Mouse (Mus musculus) cerebellum, adult 11-12 months (tissue): ENCODE results near the gene Palmd.

ENCODE experiments used
- DNase-seq: peaks from one replicate; pipeline ENCODE4 v3.0.0; 2022

The Palmd gene

GRCm38 (mm10) chr3:116968540-116968997, at the start of gene Palmd:
Gene Palmd, minus strand, starts transcription at chr3:116968987.
- no peak for DNase-seq

DNA sequence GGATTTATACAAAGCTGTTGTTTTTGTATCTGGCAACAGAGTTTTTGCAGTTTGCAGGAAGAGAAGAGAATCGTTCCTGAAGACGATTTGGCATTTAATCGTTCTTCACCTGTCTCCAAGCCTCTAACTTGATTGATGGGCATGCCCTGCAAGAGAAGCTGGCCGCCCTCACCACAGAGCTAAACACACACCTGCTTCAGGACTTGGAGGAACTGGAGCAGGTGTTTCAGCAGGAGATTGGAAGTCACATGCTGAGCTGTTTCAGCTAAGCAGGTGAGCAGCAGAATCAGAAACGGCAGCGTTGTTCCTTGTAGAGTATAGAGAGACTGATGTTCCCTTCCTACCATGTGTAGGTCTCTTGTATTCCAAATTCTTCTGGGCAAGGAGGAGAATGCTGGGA, 41.4 kb upstream of the Palmd start:
- no peak for DNase-seq

DNA sequence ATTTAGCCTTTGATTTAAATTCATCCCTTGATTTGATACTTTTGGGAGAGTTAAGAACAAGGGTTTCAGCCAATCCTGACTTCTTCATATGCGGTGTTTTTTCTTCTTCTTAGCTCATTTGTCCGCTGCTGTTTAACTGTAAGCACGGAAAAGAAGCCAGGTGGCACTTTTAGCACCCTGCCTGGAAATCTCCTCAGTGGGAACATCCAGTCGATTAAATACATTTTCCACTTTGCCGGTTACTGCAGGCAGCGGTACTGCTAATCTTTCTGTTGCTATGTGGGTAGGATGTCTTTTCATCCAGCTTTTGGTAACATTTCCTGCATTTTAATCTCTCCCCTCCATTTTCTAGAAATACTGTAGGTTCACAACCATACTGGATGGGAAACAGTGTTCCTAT, 38.6 kb upstream of the Palmd start:
- DNase-seq, result no peak

DNA sequence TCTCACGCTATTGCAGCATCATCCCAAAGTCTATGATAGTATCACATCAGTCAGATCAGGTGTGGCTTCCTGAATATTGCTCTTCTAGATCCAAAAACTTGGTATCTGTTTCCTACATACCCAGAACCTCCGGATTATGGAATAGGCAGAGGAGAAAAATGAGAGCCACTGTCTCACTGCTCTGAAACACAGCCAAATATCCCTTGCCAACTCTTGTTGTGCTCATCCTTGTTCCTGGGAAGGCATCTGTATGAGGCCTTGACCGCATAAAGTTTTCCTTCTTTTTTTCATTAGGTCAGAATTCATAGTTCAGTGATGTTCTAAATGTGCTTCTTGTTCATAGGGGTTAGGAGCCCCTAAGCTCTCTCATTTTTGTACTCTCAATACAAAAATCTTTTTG, 37.8 kb upstream of the Palmd start:
- DNase-seq, result no peak

GRCm38 (mm10) chr3:117003379-117003778, 34.6 kb upstream of the Palmd start:
- no peak for DNase-seq

DNA sequence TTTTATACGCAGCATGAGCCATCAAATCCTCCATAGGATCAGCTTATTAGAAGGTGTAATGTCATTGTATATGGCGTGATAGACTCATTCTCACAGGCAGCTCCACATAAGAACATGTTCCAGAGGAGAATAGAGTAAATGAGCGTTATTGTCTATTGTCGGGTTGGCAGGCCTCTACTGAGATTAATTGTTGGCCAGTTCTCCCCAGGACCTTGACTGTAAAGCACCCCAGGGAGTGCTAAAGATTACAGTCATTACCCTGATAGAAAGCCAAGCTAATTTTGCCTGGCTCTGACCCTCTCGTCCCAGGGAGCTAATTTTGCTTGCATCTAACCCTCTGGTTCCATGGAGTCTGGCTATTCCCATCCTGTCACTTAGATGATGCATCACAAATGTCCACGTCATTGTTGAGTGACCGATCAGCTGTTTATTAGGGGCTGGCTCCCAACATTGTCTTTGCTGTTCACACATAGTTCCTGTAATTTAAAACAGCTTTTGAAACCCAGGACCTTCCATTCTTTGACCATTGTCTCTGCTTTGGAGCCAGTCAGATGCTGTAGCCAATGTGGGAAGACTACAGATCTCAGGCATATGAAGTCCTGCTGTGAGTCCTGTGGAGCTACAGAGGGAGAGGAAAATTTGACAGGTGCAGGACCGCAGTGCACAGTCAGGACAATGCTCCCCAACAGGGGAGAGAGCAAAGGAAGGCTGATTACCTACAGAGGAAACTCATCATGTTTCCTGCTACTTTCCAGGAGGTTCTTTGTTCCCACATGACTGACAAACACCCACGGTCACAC, 33.1 kb upstream of the Palmd start:
- DNase-seq, result no peak

DNA sequence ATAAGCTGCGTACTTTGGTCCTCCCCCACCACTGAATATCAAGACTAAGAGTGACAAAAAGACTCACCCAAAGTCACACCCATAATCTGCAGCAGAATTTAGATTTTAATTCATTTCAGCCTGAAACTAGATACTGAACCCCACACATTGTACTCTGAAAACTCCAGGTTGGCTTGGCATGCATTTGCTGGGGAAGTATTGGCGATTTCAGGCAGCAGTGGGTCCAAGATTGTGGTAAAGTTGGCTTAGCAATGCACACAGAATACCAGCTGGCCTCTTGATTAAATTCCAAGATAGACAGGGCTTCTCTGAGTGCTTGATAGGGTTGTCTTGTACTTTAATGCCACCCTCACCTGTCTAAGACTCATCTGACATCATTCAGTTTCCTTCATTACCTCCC, 24.2 kb upstream of the Palmd start:
- no peak for DNase-seq

GRCm38 (mm10) chr3:116991180-116991579, 22.4 kb upstream of the Palmd start:
- DNase-seq, result no peak

- DNase-seq, result no peak
These were observed 19.4 kb upstream of the Palmd start for GRCm38 (mm10) chr3:116988221-116988620.

GRCm38 (mm10) chr3:116986451-116986850, 17.7 kb upstream of the Palmd start:
- DNase-seq, result no peak

DNA sequence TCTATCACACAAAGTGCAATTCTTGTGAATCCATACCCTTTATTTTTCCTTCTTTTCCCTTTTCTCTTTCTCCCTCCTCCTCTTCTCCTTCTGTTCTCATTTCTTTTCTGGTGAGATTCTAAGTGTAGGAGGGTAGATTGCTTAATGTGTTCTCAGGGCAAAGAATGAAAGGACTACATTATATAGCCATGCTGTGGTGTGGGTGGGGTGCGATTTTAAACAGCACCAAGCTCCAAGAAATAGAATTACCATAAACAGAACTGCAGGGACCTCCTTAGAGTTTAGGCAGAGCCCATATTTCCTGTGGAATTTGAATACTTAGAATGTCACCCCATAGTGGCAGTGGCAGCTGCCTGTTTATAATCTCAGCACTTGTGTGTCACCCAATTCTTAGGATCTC, 17.0 kb upstream of the Palmd start:
- DNase-seq, result no peak

DNA sequence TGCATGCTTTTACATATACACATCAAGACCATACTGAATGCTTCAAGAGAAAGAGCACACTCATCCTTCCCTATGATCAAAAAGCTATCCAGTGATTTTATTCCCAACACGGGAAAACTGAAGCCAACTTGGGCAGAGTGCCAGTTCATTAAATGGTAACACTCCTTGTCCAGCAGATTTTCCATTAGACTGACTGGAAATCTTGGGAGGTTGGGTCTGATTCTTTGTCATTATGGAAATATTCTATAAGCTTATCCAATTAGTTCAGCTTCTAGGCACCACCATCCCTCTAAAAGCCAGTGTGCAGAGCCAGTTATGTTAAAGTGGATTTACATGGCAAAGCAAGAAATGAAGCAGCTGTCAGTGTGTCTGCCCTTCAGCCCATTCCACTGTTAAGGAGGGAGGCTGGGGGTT, 16.3 kb upstream of the Palmd start:
- DNase-seq, result no peak

- DNase-seq, result no peak
These were observed 13.2 kb upstream of the Palmd start for GRCm38 (mm10) chr3:116981811-116982575.

- DNase-seq, result no peak
These were observed 999 bp upstream of the Palmd start for GRCm38 (mm10) chr3:116969786-116970185.

- DNase-seq, result no peak
These were observed 216 bp upstream of the Palmd start for GRCm38 (mm10) chr3:116969003-116969402.

- DNase-seq, result no peak
These were observed 820 bp downstream of the Palmd start, which contains the start of gene 4930455H04Rik for GRCm38 (mm10) chr3:116967967-116968366. Gene 4930455H04Rik, plus strand, starts transcription at chr3:116968267.

DNA sequence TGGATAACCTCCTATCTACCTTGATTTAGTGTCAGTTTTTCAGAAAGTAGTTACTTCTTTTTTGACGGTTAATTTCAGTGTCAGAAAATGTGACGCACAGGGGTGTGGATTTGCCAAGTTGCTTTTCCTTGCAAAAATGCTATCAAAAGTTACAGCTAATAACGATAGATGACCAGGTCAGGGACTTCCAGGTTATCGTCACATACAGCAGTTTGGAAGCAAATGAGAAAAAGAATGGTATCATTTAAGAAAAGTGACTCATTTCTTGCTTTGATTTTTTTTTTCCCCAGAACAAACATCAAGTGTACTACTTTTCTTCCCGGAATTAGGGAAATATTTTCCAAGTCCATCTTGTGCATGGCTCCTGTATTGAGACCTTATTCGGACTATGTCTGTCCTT, 1.4 kb downstream of the Palmd start:
- DNase-seq, result no peak

DNA sequence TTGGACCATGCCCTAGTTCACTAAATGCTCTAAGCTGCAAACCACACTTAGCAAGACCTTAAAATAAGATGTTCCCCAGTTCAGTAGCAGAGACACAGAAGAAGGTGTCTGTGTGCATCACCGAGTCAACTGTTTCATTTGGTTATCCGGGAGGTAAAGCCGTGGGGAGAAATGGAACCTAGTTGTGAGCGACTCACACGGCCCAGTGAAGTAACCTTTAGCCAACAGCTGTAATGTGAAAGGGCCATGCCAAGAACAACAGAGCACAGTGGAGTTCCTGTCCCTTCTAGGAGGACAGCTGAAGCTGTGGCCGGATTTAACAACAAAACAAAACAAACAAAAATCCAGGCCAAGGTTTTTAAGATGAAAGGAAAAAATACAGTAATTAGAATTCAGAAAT, 2.0 kb downstream of the Palmd start:
- DNase-seq, result no peak

DNA sequence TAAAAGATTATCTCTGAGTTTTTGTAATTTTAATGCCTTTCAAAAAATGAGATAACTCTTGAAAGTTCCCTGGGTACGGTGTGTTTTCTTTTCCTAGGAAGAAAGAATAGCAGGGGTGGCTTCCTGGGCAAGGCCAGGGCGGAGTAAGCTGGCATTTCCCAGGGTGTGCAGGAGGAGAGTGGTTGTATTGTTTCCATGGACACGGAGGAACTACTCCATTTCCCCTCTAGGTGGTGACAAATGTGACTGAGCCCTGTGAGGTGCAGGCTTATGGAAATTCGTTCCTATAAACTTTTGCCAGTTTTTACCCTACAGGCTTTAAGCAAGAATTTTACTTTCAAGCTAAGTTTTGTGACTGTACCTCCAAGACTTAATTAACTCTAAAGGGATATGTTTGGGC, 2.6 kb downstream of the Palmd start:
- no peak for DNase-seq

DNA sequence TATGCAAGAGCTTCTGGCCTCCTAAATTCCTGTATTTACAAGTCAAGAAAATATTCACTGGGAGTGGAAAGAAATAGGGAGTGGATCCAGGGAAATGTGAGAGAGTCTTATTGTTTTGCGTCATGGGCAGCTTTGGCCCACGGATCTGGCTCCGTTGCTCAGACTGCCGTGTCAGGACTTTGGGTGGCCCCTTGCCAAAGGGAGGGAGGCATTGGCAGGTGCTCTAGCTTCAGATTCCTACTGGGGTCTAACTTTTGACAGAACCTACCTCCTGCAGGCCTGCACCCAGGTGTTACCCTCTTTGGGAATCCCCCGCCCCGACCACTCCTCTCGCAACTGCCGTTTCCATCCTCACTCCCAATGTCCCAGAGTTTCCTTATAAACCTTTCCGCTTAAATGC, 4.4 kb downstream of the Palmd start:
- no peak for DNase-seq

- no peak for DNase-seq
These were observed 5.6 kb downstream of the Palmd start for GRCm38 (mm10) chr3:116963213-116963612.

DNA sequence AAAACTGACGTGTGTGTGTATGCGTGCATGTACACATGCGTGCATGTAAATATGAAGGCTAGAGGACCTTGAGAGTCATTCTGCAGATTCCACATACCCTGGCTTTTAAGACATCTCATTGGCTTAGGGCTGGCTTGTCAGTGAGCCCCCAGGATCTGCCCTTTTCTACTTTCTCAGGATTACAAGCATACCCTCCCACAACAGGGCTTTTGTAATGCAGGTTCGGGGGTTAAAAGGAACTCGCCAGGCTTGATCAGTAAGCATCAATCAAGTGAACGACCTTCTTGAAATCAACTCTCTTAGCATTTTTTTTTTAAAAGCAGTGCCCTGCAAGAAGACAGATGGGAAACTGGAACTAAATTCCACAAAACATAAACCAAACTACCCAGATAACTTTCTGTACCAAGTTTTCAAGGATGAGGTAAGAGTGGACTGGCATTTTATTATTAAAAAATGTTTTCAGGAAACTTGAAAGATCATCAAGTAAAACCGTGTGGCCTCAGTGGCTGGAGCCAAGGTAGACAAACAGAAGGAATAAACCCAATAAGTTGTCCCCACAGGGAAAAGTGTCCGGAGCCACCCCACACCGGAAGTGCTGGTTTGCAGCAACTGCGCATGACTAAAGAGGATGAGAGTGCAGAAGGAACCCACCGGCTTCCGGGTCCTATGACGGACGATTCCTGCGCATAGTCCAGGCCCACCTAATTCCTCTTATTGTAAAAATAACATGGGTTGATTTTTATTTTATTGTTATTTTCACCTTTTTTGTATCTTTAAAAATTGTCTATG, 7.2 kb downstream of the Palmd start:
- DNase-seq, result no peak

DNA sequence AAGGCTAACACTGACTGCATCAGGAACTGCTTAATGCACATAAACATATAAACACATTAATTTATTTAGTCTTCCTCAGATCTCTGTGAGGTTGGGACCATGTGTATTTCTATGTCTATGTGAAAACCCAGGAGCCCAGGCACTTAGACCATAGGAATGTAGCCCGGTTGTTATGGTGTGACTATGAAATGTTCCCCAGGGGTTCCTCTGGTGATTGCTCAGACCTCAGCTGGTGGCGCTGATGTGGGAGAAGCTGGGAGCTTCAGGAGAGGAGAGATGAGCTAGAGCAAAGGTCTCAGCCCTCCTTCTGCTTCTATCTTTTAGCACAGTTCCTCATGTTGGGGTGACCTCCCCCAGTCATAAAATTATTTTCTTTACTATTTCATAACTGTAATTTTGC, 8.4 kb downstream of the Palmd start:
- no peak for DNase-seq
